Mouse (Mus musculus) mouse trophoblast stem cell (cell line): ENCODE results near the gene A830005F24Rik.

ENCODE experiments used
- in situ Hi-C, 2 experiments: fragments of 300-500 bp; cut with MseI, MboI; formaldehyde crosslinking; loops; 2 replicates in 1 of 2; 3 replicates in 1 of 2; pipeline ENCODE4 v1.15.1; 2025

A830005F24Rik gene

GRCm38 (mm10) chr13:48544867-48545266 lies 31.5 kb downstream of the A830005F24Rik start:
- in situ Hi-C loops, result no loop called here

GRCm38 (mm10) chr13:48545476-48546281 lies 32.3 kb downstream of the A830005F24Rik start:
- in situ Hi-C loops, result no loop called here

- in situ Hi-C loops, result no loop called here
Measured at GRCm38 (mm10) chr13:48546330-48546917, 33.1 kb downstream of the A830005F24Rik start.

- in situ Hi-C loops, result no loop called here
Measured at GRCm38 (mm10) chr13:48547623-48548022, 34.3 kb downstream of the A830005F24Rik start.

GRCm38 (mm10) chr13:48548296-48548695 lies 34.9 kb downstream of the A830005F24Rik start:
- in situ Hi-C loops, result no loop called here

- in situ Hi-C loops, result no loop called here
Measured at GRCm38 (mm10) chr13:48552181-48553090, 39.1 kb downstream of the A830005F24Rik start.

- in situ Hi-C loops, result no loop called here
Measured at GRCm38 (mm10) chr13:48553511-48553910, 40.1 kb downstream of the A830005F24Rik start.

- in situ Hi-C loops, result no loop called here
Measured at GRCm38 (mm10) chr13:48554552-48554951, 41.2 kb downstream of the A830005F24Rik start.

- in situ Hi-C loops, result no loop called here
Measured at GRCm38 (mm10) chr13:48555976-48556375, 42.6 kb downstream of the A830005F24Rik start.

- in situ Hi-C loops, result no loop called here
Measured at GRCm38 (mm10) chr13:48561481-48561880, 48.1 kb downstream of the A830005F24Rik start.

GRCm38 (mm10) chr13:48562336-48562735 lies 49.0 kb downstream of the A830005F24Rik start:
- in situ Hi-C loops, result no loop called here
